Mouse (Mus musculus) forebrain, embryonic 13.5 days (tissue): ENCODE measurements at regions not wholly inside any gene's neighbourhood (a gene's known extent, or its start where the extent isn't known, plus 50 kb on each side); places are given as distances from the start of the nearest gene placed in this dataset.

Experiments used
- ATAC-seq: fragments of 200-750 bp; cut with Nextera tagmentation; 2 replicates; pipeline ENCODE4 v1.8.0; 2017
- H3K27ac ChIP-seq: fragments of 300-500 bp; sonication (generic); 2 replicates; pipeline ENCODE4 v1.5.1; 2015; ENCODE audit warnings: inconsistent platforms, mild to moderate bottlenecking, moderate library complexity
- H3K27me3 ChIP-seq: fragments of 300-500 bp; sonication (generic); 2 replicates; pipeline ENCODE4 v1.6.1; 2015; ENCODE audit warnings: mild to moderate bottlenecking, inconsistent platforms
- H3K36me3 ChIP-seq: fragments of 300-500 bp; sonication (generic); 2 replicates; pipeline ENCODE4 v1.6.1; 2015; ENCODE audit warnings: mild to moderate bottlenecking, inconsistent platforms; ENCODE audit not compliant: poor library complexity, severe bottlenecking
- H3K4me1 ChIP-seq: fragments of 300-500 bp; sonication (generic); 2 replicates; pipeline ENCODE4 v1.6.1; 2015; ENCODE audit warnings: inconsistent platforms
- H3K4me2 ChIP-seq: fragments of 300-500 bp; sonication (generic); 2 replicates; pipeline ENCODE4 v1.6.1; 2015; ENCODE audit warnings: inconsistent platforms, mild to moderate bottlenecking, moderate library complexity
- H3K4me3 ChIP-seq: fragments of 300-500 bp; sonication (generic); 2 replicates; pipeline ENCODE4 v1.5.1; 2015; ENCODE audit warnings: mild to moderate bottlenecking, inconsistent platforms
- H3K9ac ChIP-seq: fragments of 300-500 bp; sonication (generic); 2 replicates; pipeline ENCODE4 v1.6.1; 2015; ENCODE audit warnings: mild to moderate bottlenecking, inconsistent platforms
- H3K9me3 ChIP-seq: fragments of 300-500 bp; sonication (generic); replicated peaks from 2 replicates; pipeline ENCODE4 v1.6.1; 2016; ENCODE audit warnings: inconsistent platforms
- WGBS: fragments of 180-500 bp; shearing (Covaris S2); methylation state at CpG from one replicate; pipeline ENCODE4 v1.1.7; 2015; 5-methylcytosine and 5-hydroxymethylcytosine counted together

GRCm38 (mm10) chr9:61645661-61646425 is 268.5 kb downstream of the Rplp1 start:
- Histone ChIP-seq H3K4me3 (no peak overlapping the region), H3K9ac (no peak overlapping the region), H3K27ac (peak overlapping the region; percentile 7; the same call in 1 of the 2 replicates), H3K4me2 (no peak overlapping the region), H3K4me1 (peaks cover 7% of the 10 kb centered on the region), H3K9me3 (no peaks in the 10 kb centered on the region), H3K36me3 (no peaks in the 10 kb centered on the region), H3K27me3 (0 out of 2 replicates have a peak, but pooled peaks cover 2% of the 10 kb centered on the region)
- 63% methylated on average over 20 of the region's 20 CpGs for WGBS
- ATAC-seq, result no peak

DNA sequence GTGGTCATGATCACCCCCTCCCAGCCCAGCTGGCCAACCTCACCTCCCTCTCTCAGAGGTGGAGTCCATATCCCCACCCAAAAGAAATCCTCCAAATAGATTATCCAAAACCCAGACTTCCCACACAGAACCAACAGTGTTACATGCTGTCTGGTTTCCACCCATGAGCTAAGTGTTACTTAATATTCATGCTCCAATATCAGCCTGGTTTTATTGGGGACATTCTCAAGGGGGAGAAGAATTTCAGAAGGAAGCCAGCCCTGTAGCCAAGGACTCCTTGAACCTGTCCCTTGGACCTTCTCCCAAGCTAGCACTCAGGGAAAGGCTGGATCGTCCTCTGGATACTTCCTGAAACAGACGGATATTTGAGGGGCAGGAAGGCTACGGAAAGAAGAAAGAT is 268.6 kb downstream of the Tle3 start:
- 96% methylated on average over 3 of the region's 3 CpGs for WGBS
- Histone ChIP-seq H3K4me3 (no peak overlapping the region), H3K27me3 (no peaks in the 10 kb centered on the region), H3K36me3 (no peaks in the 10 kb centered on the region), H3K9ac (no peak overlapping the region), H3K4me2 (no peak overlapping the region), H3K27ac (no peak overlapping the region), H3K4me1 (peaks cover 4% of the 10 kb centered on the region), H3K9me3 (no peaks in the 10 kb centered on the region)
- no peak for ATAC-seq

DNA sequence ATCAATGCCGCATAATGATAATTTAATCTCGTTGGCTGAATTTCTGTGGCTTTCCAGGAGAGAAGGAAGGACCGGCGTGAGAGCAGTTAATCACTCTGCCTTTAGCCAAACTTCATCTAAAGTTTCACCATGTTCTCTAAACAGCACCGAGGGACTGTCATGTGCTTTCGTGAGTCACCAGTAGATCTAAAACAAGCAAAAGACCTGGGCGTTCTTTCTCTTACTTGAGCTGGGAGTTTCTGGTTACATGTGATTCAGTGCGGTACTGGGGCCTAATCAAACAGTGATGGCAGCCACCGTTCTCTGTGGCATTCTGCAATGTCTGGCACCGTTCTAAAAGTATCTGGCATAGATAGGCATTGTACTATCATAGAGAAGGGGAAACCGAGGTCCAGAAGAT is 266.7 kb downstream of the Tle3 start:
- Histone ChIP-seq H3K4me3 (no peak overlapping the region), H3K27me3 (no peaks in the 10 kb centered on the region), H3K9me3 (no peaks in the 10 kb centered on the region), H3K4me2 (no peak overlapping the region), H3K36me3 (no peaks in the 10 kb centered on the region), H3K4me1 (peaks cover 7% of the 10 kb centered on the region; the same call in 1 of the 2 replicates), H3K9ac (no peak overlapping the region), H3K27ac (no peak overlapping the region)
- ATAC-seq, result no peak
- 88% methylated on average over 11 of the region's 11 CpGs for WGBS

GRCm38 (mm10) chr9:61633936-61634335 is 261.8 kb downstream of the Tle3 start:
- ATAC-seq, result peak; percentile 73
- Histone ChIP-seq H3K9me3 (no peaks in the 10 kb centered on the region), H3K36me3 (no peaks in the 10 kb centered on the region)

DNA sequence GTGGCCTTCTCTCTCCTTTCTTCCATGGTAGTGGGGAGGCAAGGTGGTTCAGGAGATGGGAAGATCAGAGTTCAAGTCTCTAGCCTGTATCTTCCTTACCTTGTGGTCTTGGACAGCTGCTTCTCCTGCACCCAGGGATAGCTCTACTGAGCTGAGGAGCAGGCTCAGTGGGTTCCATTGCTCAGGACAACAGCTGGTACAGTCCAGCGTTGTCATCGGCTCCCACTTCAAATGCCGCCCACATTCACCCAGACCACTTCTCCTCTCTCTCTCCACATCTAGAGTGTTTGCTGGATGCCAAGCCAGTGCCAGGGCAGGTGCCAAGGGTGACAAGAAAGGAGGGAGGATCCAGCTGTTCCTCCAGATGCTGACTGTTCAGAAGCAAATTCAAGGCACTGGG is 260.4 kb downstream of the Tle3 start:
- Histone ChIP-seq H3K9me3 (no peaks in the 10 kb centered on the region), H3K36me3 (no peaks in the 10 kb centered on the region), H3K27ac (no peak overlapping the region), H3K9ac (no peak overlapping the region), H3K4me3 (no peak overlapping the region), H3K4me2 (no peak overlapping the region), H3K27me3 (peaks cover 9% of the 10 kb centered on the region), H3K4me1 (peaks cover 13% of the 10 kb centered on the region; the same call in 1 of the 2 replicates)
- no peak for ATAC-seq
- 91% methylated on average over 3 of the region's 3 CpGs for WGBS

More at GRCm38 (mm10) chr9:61633936-61634335, 261.8 kb downstream of the Tle3 start:
- Histone ChIP-seq H3K9ac (no peak overlapping the region), H3K27me3 (peaks cover 9% of the 10 kb centered on the region), H3K4me3 (no peak overlapping the region), H3K4me2 (peak overlapping the region; percentile 9; the same call in 1 of the 2 replicates), H3K27ac (no peak overlapping the region), H3K4me1 (peaks cover 13% of the 10 kb centered on the region; the same call in 1 of the 2 replicates)
- 18% methylated on average over 9 of the region's 9 CpGs for WGBS

GRCm38 (mm10) chr9:61631097-61631496 is 258.9 kb downstream of the Tle3 start:
- H3K4me2 ChIP-seq, result no peak overlapping the region
- 77% methylated on average over 7 of the region's 7 CpGs for WGBS
- no peaks in the 10 kb centered on the region for H3K9me3 ChIP-seq
- peaks cover 22% of the 10 kb centered on the region; the same call in 1 of the 2 replicates for H3K4me1 ChIP-seq
- H3K36me3 ChIP-seq, result no peaks in the 10 kb centered on the region
- peaks cover 9% of the 10 kb centered on the region for H3K27me3 ChIP-seq
- H3K9ac ChIP-seq, result no peak overlapping the region
- H3K27ac ChIP-seq, result no peak overlapping the region
- no peak for ATAC-seq
- H3K4me3 ChIP-seq, result no peak overlapping the region

- H3K4me3 ChIP-seq, result no peak overlapping the region
- no peak overlapping the region for H3K9ac ChIP-seq
- peaks cover 5% of the 10 kb centered on the region for H3K27me3 ChIP-seq
- H3K4me2 ChIP-seq, result no peak overlapping the region
- no peaks in the 10 kb centered on the region for H3K36me3 ChIP-seq
- no peaks in the 10 kb centered on the region for H3K9me3 ChIP-seq
- peaks cover 32% of the 10 kb centered on the region for H3K4me1 ChIP-seq
- no peak overlapping the region for H3K27ac ChIP-seq
- 89% methylated on average over 6 of the region's 6 CpGs for WGBS
- ATAC-seq, result no peak
Measured at GRCm38 (mm10) chr9:61627801-61628574, 255.8 kb downstream of the Tle3 start.

DNA sequence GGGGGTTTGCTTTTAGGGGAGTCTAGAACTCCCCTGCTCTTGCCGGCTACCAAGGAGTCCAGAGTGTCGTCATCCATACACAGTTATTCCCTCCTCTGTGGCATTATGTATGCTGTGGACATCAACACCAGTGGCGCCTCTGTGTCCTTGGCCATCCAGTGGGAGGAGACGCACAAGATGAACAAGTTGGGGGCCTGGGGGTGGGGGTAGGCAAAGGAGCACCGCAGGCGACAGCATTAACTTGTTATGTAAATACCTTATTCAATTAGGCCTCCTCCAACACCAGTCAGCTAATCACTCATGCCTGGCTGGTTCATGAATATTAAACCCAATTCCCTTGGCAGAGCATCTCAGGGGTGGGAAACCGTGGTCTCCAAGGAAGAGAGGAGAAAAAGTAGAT is 250.8 kb downstream of the Tle3 start:
- peaks cover 80% of the 10 kb centered on the region for H3K4me1 ChIP-seq

DNA sequence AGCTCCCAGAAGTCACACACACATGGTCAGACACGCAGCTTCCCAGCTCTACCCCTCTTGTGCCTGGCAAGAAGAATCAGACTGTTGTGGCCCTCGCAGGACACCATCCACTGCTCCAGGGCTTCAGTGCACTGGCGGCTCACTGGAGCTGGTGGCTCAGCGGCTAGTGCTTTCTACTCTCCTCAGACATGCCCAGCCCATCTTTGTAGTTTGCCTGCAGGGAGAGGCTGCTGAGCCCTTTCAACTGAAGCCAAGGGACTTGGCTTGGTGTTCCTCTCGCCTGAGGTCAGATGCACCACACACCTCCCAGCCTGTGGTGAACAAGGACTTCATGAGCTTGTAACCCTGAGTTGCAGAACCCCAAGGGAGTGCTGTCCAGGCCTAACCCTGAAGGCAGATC is 249.8 kb downstream of the Tle3 start:
- H3K9ac ChIP-seq, result no peak overlapping the region
- H3K4me1 ChIP-seq, result peaks cover 78% of the 10 kb centered on the region
- H3K4me3 ChIP-seq, result no peak overlapping the region
- H3K36me3 ChIP-seq, result no peaks in the 10 kb centered on the region
- 67% methylated on average over 5 of the region's 5 CpGs for WGBS
- no peaks in the 10 kb centered on the region for H3K9me3 ChIP-seq
- no peak overlapping the region for H3K27ac ChIP-seq
- no peak for ATAC-seq
- no peak overlapping the region for H3K4me2 ChIP-seq
- H3K27me3 ChIP-seq, result no peaks in the 10 kb centered on the region

More for the DNA sequence above, 250.8 kb downstream of the Tle3 start:
- 0 out of 2 replicates have a peak overlapping the region, but pooled peaks have one; percentile 16 for H3K27ac ChIP-seq
- H3K9me3 ChIP-seq, result no peaks in the 10 kb centered on the region
- H3K4me3 ChIP-seq, result no peak overlapping the region
- no peaks in the 10 kb centered on the region for H3K36me3 ChIP-seq
- ATAC-seq, result peak; percentile 84
- H3K4me2 ChIP-seq, result peak overlapping the region; percentile 17; the same call in 1 of the 2 replicates
- WGBS, result 5% methylated on average over 7 of the region's 7 CpGs
- H3K9ac ChIP-seq, result no peak overlapping the region
- no peaks in the 10 kb centered on the region for H3K27me3 ChIP-seq

DNA sequence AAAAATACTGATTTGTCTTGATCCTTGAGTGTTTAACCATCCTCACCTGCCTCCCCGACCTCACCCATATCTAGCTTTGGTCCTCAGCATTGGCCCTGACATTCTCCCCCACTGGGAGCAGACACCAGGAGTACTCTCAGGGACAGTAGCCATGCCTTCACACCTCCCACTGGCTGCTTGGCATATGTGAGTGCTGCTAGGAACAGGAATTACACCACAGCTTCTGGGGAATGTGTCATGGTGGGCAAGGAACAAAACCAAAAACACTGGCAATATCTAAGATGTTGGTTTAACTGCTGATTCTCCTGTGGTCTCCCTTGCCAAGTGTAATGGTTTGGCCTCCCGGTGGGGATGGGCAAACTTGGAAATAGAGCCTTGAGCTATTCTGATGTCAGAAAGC is 248.6 kb downstream of the Tle3 start:
- H3K36me3 ChIP-seq, result no peaks in the 10 kb centered on the region
- no peak overlapping the region for H3K9ac ChIP-seq
- 66% methylated on average over 2 of the region's 2 CpGs for WGBS
- peaks cover 72% of the 10 kb centered on the region for H3K4me1 ChIP-seq
- H3K4me2 ChIP-seq, result no peak overlapping the region
- no peaks in the 10 kb centered on the region for H3K27me3 ChIP-seq
- H3K4me3 ChIP-seq, result no peak overlapping the region
- no peak overlapping the region for H3K27ac ChIP-seq
- no peaks in the 10 kb centered on the region for H3K9me3 ChIP-seq
- ATAC-seq, result no peak

DNA sequence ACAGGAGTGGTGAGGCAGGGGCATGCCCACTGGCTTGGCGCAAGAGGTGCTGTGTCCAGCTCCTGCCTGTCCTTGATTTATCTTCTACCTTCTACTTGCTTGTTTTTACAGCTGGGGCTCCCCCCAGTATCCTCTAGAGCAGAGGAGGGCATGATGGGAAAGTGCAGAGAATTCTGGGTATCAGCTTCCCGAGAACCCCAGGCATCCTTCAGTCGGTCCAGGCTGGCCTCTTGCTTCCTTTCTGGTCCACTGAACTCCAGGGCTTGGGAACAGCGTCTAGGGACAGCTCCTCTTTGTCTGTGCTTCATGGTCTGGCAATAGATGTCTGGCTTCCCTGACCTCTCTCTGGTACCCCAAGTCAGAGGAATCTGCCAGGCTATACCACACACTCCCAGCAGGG is 247.9 kb downstream of the Tle3 start:
- Histone ChIP-seq H3K9me3 (no peaks in the 10 kb centered on the region), H3K36me3 (no peaks in the 10 kb centered on the region), H3K4me3 (no peak overlapping the region), H3K4me2 (no peak overlapping the region), H3K27me3 (no peaks in the 10 kb centered on the region), H3K4me1 (peaks cover 75% of the 10 kb centered on the region), H3K27ac (no peak overlapping the region), H3K9ac (no peak overlapping the region)
- no peak for ATAC-seq
- 35% methylated on average over 4 of the region's 4 CpGs for WGBS

- Histone ChIP-seq H3K4me2 (no peak overlapping the region), H3K27me3 (no peaks in the 10 kb centered on the region), H3K9ac (no peak overlapping the region), H3K36me3 (no peaks in the 10 kb centered on the region), H3K9me3 (no peaks in the 10 kb centered on the region), H3K27ac (peak overlapping the region; percentile 62), H3K4me1 (peaks cover 61% of the 10 kb centered on the region), H3K4me3 (no peak overlapping the region)
- 29% methylated on average over 12 of the region's 12 CpGs for WGBS
- ATAC-seq, result peak; percentile 15; the same call in 1 of the 2 replicates
Measured at GRCm38 (mm10) chr9:61618510-61619249, 246.5 kb downstream of the Tle3 start.
